Comparison of ENCODE assay signal across 15 mouse cellular contexts in genomic region chr5:64274296-64274695, GRCm38 (mm10).
"Had no signal": no experiment of that assay in that cellular context is flagged by ENCODE, and none has a peak within 500 bp of the region (broad histone marks: within the 10 kb centered on the region; RNA-seq: fewer than 3 reads in every experiment).

No protein-coding gene starts in this region.

- H3K4me3 ChIP-seq: kidney, embryonic 15.5 days; layer of hippocampus, adult 2 months; limb, embryonic 10.5 days; limb, embryonic 13.5 days; liver, embryonic 12.5 days; liver, embryonic 15.5 days; lung, embryonic 15.5 days; megakaryocyte, embryonic 14.5 days; midbrain, embryonic 10.5 days; midbrain, embryonic 13.5 days; myocyte; neural tube, embryonic 12.5 days; neural tube, embryonic 15.5 days had no signal

- H3K27ac ChIP-seq: kidney, embryonic 15.5 days; layer of hippocampus, adult 2 months; limb, embryonic 10.5 days; limb, embryonic 13.5 days; liver, embryonic 12.5 days; liver, embryonic 15.5 days; lung, embryonic 15.5 days; midbrain, embryonic 10.5 days; midbrain, embryonic 13.5 days; neural tube, embryonic 12.5 days; neural tube, embryonic 15.5 days; stomach, postnatal 0 days had no signal

- DNase-seq: layer of hippocampus, adult 9-11 months had no signal
